Mouse (Mus musculus) hindbrain, embryonic 12.5 days (tissue): ENCODE measurements around the gene Phkg1. TPM values are rescaled to one million over a fixed set of nuclear protein-coding genes. Genes with fewer than 3 reads are reported as not detected.
A peak's percentile ranks its signal among the peaks of the same experiment; 100 is the strongest.
"Not testable (repeated sequence)": the region's sequence is repeated elsewhere in the genome, so short reads cannot be mapped to it uniquely, and the experiment has no call there.

ENCODE experiments used
- ATAC-seq: fragments of 200-750 bp; cut with Nextera tagmentation; 2 replicates; pipeline ENCODE4 v1.8.0; 2017; ENCODE audit warnings: moderate TSS enrichment; ENCODE audit not compliant: low FRiP score
- H3K27ac ChIP-seq: fragments of 300-500 bp; sonication (generic); 2 replicates; pipeline ENCODE4 v1.5.1; 2016; ENCODE audit warnings: mild to moderate bottlenecking
- H3K27me3 ChIP-seq: fragments of 300-500 bp; sonication (generic); 2 replicates; pipeline ENCODE4 v1.6.1; 2016; ENCODE audit warnings: mild to moderate bottlenecking
- H3K36me3 ChIP-seq: fragments of 300-500 bp; sonication (generic); 2 replicates; pipeline ENCODE4 v1.6.1; 2016; ENCODE audit warnings: mild to moderate bottlenecking
- H3K4me1 ChIP-seq: fragments of 300-500 bp; sonication (generic); 2 replicates; pipeline ENCODE4 v1.6.1; 2016
- H3K4me2 ChIP-seq: fragments of 300-500 bp; sonication (generic); replicated peaks from 2 replicates; pipeline ENCODE4 v1.6.1; 2016; ENCODE audit warnings: mild to moderate bottlenecking
- H3K4me3 ChIP-seq: fragments of 300-500 bp; sonication (generic); 2 replicates; pipeline ENCODE4 v1.5.1; 2016; ENCODE audit warnings: mild to moderate bottlenecking
- H3K9ac ChIP-seq: fragments of 300-500 bp; sonication (generic); 2 replicates; pipeline ENCODE4 v1.6.1; 2016; ENCODE audit warnings: mild to moderate bottlenecking, moderate library complexity
- H3K9me3 ChIP-seq: fragments of 300-500 bp; sonication (generic); replicated peaks from 2 replicates; pipeline ENCODE4 v1.6.1; 2016; ENCODE audit warnings: mild to moderate bottlenecking
- WGBS: fragments of 180-500 bp; shearing (Covaris S2); methylation state at CpG from one replicate; pipeline ENCODE4 v1.1.7; 2016; 5-methylcytosine and 5-hydroxymethylcytosine counted together
- polyA plus RNA-seq: library from polyadenylated mRNA; unstranded; fragments of >200 nt; fragmentation: Nextera tagmentation; extraction: Ambion mirVana; gene quantifications from 2 replicates; pipeline ENCODE4 v1.2.1, GENCODE M21; 2016

Phkg1 gene
- polyA plus RNA-seq, 1 experiment from 2014 or later = 0.34 TPM

- Histone ChIP-seq H3K4me2 (no peak overlapping the region), H3K4me3 (no peak overlapping the region), H3K36me3 (no peaks in the 10 kb centered on the region), H3K27ac (no peak overlapping the region), H3K9me3 (no peaks in the 10 kb centered on the region), H3K4me1 (no peaks in the 10 kb centered on the region; the same call in 1 of the 2 replicates), H3K9ac (no peak overlapping the region), H3K27me3 (no peaks in the 10 kb centered on the region)
- no peak for ATAC-seq
- WGBS = 91% methylated on average over 8 of the region's 8 CpGs
Observed at GRCm38 (mm10) chr5:129924820-129925452, 26.6 kb upstream of the Phkg1 start.

- ATAC-seq = no peak
- Histone ChIP-seq H3K27me3 (no peaks in the 10 kb centered on the region), H3K27ac (no peak overlapping the region), H3K4me1 (no peaks in the 10 kb centered on the region), H3K9me3 (no peaks in the 10 kb centered on the region), H3K36me3 (no peaks in the 10 kb centered on the region), H3K4me2 (no peak overlapping the region), H3K4me3 (no peak overlapping the region), H3K9ac (no peak overlapping the region)
- WGBS = 95% methylated on average over 4 of the region's 4 CpGs
Observed at GRCm38 (mm10) chr5:129921972-129922371, 23.6 kb upstream of the Phkg1 start.

DNA sequence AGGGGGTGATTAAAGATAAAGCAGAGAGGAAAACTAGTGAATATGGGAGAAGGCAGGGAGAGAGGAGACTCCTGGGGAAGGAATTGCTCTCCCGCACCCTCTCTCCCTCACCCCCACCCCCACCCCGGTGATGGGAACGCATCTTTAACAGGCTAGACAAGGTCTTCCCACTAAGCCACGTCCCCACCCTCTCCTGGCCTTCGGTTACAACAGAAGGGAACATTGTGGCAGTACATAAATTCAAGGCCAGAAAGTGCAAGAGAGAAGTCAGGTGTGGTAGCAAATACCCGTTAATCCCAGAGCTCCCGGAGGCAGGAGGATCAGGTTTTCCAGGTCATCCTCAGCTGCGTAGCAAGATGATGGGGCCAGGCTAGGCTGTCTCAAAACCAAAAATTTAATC lies 21.0 kb upstream of the Phkg1 start:
- Histone ChIP-seq H3K27ac (no peak overlapping the region), H3K9ac (no peak overlapping the region), H3K36me3 (no peaks in the 10 kb centered on the region), H3K4me2 (no peak overlapping the region), H3K27me3 (no peaks in the 10 kb centered on the region), H3K4me1 (no peaks in the 10 kb centered on the region), H3K9me3 (no peaks in the 10 kb centered on the region), H3K4me3 (no peak overlapping the region)
- no peak for ATAC-seq
- WGBS = 72% methylated on average over 8 of the region's 8 CpGs

- Histone ChIP-seq H3K27ac (no peak overlapping the region), H3K4me1 (no peaks in the 10 kb centered on the region), H3K4me2 (no peak overlapping the region), H3K27me3 (no peaks in the 10 kb centered on the region), H3K4me3 (no peak overlapping the region), H3K9me3 (no peaks in the 10 kb centered on the region), H3K9ac (no peak overlapping the region), H3K36me3 (no peaks in the 10 kb centered on the region)
- ATAC-seq = no peak
- WGBS = 81% methylated on average over 9 of the region's 9 CpGs
Observed at GRCm38 (mm10) chr5:129918752-129919151, 20.4 kb upstream of the Phkg1 start.

- WGBS = 90% methylated on average over 24 of the region's 24 CpGs
- no peaks in the 10 kb centered on the region for H3K9me3 ChIP-seq
- no peak overlapping the region for H3K27ac ChIP-seq
- no peaks in the 10 kb centered on the region for H3K27me3 ChIP-seq
- no peaks in the 10 kb centered on the region for H3K4me1 ChIP-seq
- H3K4me3 ChIP-seq = no peak overlapping the region
- H3K4me2 ChIP-seq = no peak overlapping the region
- H3K36me3 ChIP-seq = no peaks in the 10 kb centered on the region
- H3K9ac ChIP-seq = no peak overlapping the region
- ATAC-seq = no peak
Observed at GRCm38 (mm10) chr5:129918065-129918651, 19.8 kb upstream of the Phkg1 start.

DNA sequence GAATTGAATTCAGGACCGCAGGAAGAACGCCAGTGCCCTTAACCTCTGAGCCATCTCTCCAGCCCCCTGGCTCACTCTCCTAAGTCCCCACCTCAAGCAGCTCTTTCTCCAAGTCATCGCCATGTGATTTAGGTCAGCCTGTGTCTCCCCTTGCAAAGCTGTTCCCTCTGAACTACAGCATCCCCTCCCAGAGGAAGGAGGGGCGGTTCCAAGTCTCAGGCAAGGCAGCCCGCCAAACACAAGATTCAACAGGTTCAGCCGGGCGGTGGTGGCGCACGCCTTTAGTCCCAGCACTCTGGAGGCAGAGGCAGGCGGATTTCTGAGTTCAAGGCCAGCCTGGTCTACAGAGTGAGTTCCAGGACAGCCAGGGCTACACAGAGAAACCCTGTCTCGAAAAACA lies 17.1 kb upstream of the Phkg1 start:
- not testable (repeated sequence) for ATAC-seq, H3K27ac ChIP-seq
- 89% methylated on average over 11 of the region's 11 CpGs for WGBS

DNA sequence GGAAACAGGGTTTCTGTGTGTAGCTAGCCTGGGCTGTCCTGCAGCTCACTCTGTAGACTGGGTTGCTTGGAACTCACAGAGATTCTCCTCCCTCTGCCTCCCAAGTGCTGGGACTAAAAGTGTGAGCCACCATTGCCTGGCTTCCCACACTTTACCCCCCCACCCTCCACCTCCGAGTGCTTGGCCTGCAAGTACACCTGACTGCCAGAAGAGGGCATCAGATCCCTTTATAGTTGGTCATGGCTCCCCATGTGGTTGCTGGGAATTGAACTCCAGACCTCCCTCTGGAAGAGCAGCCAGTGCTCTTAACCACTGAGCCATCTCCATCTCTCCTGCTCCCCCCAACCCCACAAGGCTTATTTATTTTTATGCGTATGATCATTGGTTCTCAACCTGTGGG lies 15.7 kb upstream of the Phkg1 start:
- no peak for ATAC-seq
- Histone ChIP-seq H3K4me1 (peaks cover 3% of the 10 kb centered on the region; the same call in 1 of the 2 replicates), H3K9me3 (no peaks in the 10 kb centered on the region), H3K27me3 (no peaks in the 10 kb centered on the region), H3K4me2 (no peak overlapping the region), H3K27ac (no peak overlapping the region), H3K9ac (no peak overlapping the region), H3K4me3 (no peak overlapping the region), H3K36me3 (no peaks in the 10 kb centered on the region)
- 26% methylated on average over 2 of the region's 2 CpGs for WGBS

More for the DNA sequence above, 17.1 kb upstream of the Phkg1 start:
- not testable (repeated sequence) for H3K4me1 ChIP-seq, H3K4me3 ChIP-seq, H3K9me3 ChIP-seq, H3K36me3 ChIP-seq, H3K27me3 ChIP-seq, H3K4me2 ChIP-seq, H3K9ac ChIP-seq

GRCm38 (mm10) chr5:129909591-129909990 lies 11.2 kb upstream of the Phkg1 start:
- Histone ChIP-seq H3K27me3 (no peaks in the 10 kb centered on the region), H3K4me1 (peaks cover 5% of the 10 kb centered on the region; the same call in 1 of the 2 replicates), H3K9ac (no peak overlapping the region), H3K27ac (no peak overlapping the region), H3K36me3 (no peaks in the 10 kb centered on the region), H3K4me3 (no peak overlapping the region), H3K4me2 (0 out of 2 replicates have a peak overlapping the region, but pooled peaks have one; percentile 78), H3K9me3 (no peaks in the 10 kb centered on the region)
- 82% methylated on average over 7 of the region's 7 CpGs for WGBS
- ATAC-seq = no peak

DNA sequence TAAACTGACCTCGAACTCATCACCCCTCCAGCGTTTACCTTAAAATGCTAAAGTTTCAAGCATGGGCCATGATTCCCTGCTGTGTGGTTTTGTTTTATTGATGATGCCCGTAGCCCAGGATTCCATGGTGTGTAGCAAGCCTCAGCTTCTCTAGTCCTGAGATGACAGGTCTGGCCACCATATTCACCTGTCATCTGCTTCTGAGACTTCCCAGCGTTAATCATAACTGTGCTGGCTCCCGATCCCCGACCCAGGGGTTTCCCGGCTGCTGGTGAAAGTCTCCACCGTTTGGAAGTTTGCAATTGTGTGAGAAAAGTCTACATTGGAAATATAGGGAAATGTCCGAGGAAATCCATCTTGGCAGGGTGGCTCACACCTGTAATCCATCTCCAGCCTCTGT lies 10.8 kb upstream of the Phkg1 start:
- peak overlapping the region; percentile 77 for H3K9ac ChIP-seq
- peak overlapping the region; percentile 64 for H3K4me3 ChIP-seq
- H3K27ac ChIP-seq = peak overlapping the region; percentile 98; the same call in 1 of the 2 replicates
- no peaks in the 10 kb centered on the region for H3K9me3 ChIP-seq
- no peaks in the 10 kb centered on the region for H3K27me3 ChIP-seq
- H3K36me3 ChIP-seq = no peaks in the 10 kb centered on the region
- ATAC-seq = peak; percentile 37; the same call in 1 of the 2 replicates
- whole genome bisulfite sequencing = 72% methylated on average over 9 of the region's 9 CpGs
- H3K4me2 ChIP-seq = peak overlapping the region; percentile 78
- H3K4me1 ChIP-seq = peaks cover 5% of the 10 kb centered on the region; the same call in 1 of the 2 replicates

GRCm38 (mm10) chr5:129908242-129908965 lies 10.1 kb upstream of the Phkg1 start, which contains the start of gene Nupr1l:
Nupr1l (plus strand) TSS chr5:129908540.
- H3K27ac ChIP-seq = peak within 1 kb of the TSS; percentile 98
- under 1% methylated on average over 63 of the region's 63 CpGs for WGBS
- ATAC-seq = peak; percentile 97
- peak within 1 kb of the TSS; percentile 77 for H3K9ac ChIP-seq
- peak within 1 kb of the TSS; percentile 64 for H3K4me3 ChIP-seq
- no peaks in the 10 kb centered on the region for H3K36me3 ChIP-seq
- H3K27me3 ChIP-seq = no peaks in the 10 kb centered on the region
- H3K4me2 ChIP-seq = peak within 1 kb of the TSS; percentile 78
- no peaks in the 10 kb centered on the region for H3K9me3 ChIP-seq
- peaks cover 5% of the 10 kb centered on the region; the same call in 1 of the 2 replicates for H3K4me1 ChIP-seq

DNA sequence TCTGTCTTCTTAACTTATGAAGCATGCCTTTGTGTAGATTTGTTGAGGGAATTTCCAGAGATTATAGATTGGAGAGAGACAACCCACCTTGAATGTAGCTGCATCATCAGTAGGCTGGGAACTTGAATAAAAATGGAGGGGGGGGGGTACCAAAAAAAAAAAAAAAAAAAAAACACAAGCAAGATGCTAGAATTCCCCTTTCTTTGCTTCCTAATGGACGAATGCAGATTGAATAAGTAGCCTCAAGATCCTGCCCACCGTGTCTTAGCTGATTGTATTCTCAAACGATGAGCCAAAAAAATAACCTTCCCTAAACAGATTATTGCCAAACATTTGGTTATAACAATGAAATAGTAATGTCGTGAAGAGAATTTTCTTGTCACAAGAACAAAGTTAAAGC lies 9.4 kb upstream of the Phkg1 start:
- Histone ChIP-seq H3K4me3 (peak overlapping the region; percentile 64), H3K27me3 (no peaks in the 10 kb centered on the region), H3K9me3 (no peaks in the 10 kb centered on the region), H3K4me1 (peaks cover 5% of the 10 kb centered on the region; the same call in 1 of the 2 replicates), H3K9ac (peak overlapping the region; percentile 77), H3K27ac (peak overlapping the region; percentile 98), H3K36me3 (0 out of 2 replicates have a peak, but pooled peaks cover 2% of the 10 kb centered on the region), H3K4me2 (peak overlapping the region; percentile 78)
- no peak for ATAC-seq
- WGBS = 29% methylated on average over 4 of the region's 4 CpGs
